Mouse (Mus musculus) neutrophil, adult 5-6 weeks (primary cell): ENCODE results near the gene Brd9. TPM values are rescaled to one million over a fixed set of nuclear protein-coding genes. Genes with fewer than 3 reads are reported as not detected.
"Not testable (repeated sequence)": the region's sequence is repeated elsewhere in the genome, so short reads cannot be mapped to it uniquely, and the experiment has no call there.

Experiments used
- ATAC-seq: fragments of 151-379, 151-347 bp; 2 replicates; pipeline ENCODE4 v1.8.0; 2017; ENCODE audit warnings: mild to moderate bottlenecking, moderate TSS enrichment; ENCODE audit not compliant: insufficient number of reproducible peaks, poor library complexity, low FRiP score, severe bottlenecking; ENCODE audit errors: extremely low read depth
- total RNA-seq: library from RNA; stranded (forward); fragments of 200-1000 nt; gene quantifications from 2 replicates; pipeline ENCODE4 v1.2.3, GENCODE M21; 2017

Brd9 gene
- total RNA-seq, 1 experiment from 2014 or later = 136 TPM

GRCm38 (mm10) chr13:73974523-73974922 lies 36.9 kb downstream of the Brd9 start:
- no peak for ATAC-seq

DNA sequence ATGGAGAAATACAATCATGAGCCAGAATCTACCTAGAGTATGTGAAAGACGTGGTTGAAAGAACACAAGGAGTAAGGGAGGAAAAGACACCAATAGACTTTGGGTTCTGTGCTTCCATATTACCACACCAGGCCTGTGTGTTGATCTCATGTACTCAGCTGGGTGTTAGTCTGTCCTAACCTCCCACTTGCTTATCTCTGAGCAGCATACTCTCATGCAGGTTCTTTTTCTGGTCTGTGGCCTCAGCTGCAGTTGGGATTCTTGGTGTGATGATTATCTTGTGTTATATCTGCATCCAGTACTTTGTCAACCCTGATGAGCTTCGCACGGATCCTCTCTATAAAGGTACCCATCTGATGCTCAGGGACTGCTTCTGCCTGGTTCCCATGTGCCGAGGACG lies 39.3 kb downstream of the Brd9 start:
- ATAC-seq = no peak

GRCm38 (mm10) chr13:73990325-73990724 lies 52.7 kb downstream of the Brd9 start:
- no peak for ATAC-seq

DNA sequence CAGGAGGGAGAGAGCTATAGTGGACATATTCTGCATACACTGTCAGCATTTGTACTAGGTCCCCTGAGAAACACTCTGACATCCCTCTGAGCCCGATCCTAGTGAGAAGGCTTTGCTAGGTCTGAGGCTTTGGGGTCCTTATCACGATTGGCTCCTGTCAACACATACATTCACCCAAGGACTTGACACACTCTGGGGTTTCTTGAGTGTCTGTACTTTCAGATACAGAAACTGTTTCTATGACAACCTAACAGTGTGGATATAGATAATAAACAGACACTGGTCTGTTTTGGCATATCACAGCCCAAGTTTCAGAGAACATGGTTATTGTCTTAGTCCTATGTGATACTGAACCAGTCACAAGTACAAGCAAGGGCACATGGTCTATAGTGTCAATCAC lies 53.1 kb downstream of the Brd9 start:
- no peak for ATAC-seq

DNA sequence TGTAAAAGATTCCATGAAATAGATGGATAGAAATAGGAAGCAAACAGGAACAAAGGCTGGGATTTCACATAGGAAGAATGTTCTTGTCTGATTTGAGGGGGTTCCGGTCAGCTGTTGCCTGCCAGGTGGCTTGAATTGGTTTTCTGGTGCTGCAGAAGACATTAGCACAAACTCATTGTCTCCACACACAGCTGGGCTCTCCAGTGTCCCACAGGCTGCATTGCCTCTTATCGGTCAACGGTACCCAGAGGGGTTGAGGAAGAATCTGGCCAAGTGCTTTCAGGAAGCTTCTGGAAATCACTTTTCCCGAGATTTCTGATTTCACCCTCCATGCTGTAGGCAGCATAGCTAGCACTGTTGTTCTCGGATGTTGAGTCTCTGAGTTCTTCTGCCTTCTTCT lies 53.7 kb downstream of the Brd9 start:
- no peak for ATAC-seq

DNA sequence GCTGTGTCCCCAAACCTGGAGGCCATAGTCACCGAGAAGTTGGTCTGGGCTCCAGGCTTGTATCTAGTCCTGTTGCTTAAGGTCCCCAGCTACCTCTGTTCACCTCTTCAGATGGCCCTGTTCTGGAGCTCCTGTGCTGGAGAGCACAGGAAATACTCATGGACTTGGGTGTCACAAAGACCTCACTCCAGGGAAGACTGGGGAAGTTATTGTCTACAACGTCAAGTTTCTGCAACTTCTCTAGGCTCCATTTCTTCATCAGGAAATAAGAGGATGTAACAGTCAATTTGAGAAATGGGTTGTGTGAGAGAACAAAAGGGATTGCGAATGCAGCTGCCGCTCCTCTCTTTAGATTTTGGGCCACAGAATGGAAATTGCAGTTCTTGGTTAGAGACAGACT lies 58.8 kb downstream of the Brd9 start:
- ATAC-seq = no peak

DNA sequence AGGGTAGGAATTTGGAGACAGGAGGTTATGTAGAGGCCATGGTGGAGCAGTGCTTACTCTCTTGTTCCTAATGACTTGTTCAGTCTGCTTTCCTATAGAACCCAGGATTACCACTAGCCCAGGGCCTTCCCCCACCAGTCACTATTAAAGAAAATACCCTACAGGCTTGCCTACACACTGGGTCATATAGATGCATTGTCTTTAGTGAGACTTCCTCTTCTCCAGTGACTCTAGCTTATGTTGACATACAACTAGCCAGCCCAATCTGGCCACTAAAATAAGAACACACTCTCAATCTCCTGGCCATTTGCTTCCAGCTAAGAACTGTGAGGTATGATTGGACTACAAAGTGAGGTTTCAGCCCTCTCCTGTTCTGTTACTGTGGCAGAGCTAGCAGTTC lies 62.9 kb downstream of the Brd9 start:
- no peak for ATAC-seq

- no peak for ATAC-seq
Observed at GRCm38 (mm10) chr13:74000961-74001360, 63.4 kb downstream of the Brd9 start.

DNA sequence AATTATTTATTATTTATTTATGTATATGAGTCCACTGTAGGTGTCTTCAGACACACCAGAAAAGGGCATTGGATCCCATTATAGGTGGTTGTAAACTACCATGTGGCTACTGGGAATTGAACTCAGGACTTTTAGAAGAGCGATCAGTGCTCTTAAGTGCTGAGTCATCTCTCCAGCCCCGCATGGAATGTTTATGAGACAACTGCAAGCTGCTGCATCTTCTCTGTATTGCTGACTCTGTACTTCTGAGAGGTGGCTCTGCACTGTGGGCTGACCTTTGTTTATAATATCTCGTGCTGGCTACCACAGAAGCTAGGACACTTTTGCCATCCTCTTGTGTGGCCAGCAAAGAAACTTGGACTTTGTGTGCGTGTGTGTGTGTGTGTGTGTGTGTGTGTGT lies 63.9 kb downstream of the Brd9 start:
- no peak for ATAC-seq

DNA sequence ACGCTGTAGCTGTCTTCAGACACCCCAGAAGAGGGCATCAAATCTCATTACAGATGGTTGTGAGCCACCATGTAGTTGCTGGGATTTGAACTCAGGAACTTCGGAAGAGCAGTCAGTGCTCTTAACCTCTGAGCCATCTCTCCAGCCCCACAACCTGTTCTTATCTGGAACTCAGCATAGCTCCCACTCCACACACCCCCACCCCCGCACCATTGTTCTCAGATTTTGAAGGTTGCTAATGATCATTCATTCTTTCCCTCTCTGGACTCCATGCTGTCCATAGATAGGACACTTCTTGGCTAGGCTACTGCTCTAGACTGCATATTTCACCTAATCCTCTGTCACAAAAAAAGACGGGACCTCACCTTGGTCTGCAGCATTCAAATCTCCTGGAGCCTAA lies 69.3 kb downstream of the Brd9 start:
- ATAC-seq = not testable (repeated sequence)

DNA sequence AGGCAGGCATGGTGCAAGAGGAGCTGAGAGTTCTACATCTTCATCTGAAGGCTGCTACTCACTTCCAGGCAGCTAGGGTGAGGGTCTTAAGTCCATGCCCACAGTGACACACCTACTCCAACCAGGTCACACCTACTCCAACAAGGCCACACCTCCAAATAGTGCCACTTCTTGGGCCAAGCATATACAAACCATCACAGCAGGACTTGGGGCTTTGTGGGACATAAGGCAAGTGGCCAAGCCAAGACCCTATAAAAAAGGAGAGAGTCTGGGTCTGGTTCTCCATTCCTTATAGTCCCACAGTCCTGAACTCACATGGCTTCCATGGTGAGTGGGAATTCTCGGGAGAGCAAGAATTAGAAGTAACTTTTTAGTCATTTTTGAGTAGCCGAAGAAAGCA lies 70.6 kb downstream of the Brd9 start:
- ATAC-seq = not testable (repeated sequence)

DNA sequence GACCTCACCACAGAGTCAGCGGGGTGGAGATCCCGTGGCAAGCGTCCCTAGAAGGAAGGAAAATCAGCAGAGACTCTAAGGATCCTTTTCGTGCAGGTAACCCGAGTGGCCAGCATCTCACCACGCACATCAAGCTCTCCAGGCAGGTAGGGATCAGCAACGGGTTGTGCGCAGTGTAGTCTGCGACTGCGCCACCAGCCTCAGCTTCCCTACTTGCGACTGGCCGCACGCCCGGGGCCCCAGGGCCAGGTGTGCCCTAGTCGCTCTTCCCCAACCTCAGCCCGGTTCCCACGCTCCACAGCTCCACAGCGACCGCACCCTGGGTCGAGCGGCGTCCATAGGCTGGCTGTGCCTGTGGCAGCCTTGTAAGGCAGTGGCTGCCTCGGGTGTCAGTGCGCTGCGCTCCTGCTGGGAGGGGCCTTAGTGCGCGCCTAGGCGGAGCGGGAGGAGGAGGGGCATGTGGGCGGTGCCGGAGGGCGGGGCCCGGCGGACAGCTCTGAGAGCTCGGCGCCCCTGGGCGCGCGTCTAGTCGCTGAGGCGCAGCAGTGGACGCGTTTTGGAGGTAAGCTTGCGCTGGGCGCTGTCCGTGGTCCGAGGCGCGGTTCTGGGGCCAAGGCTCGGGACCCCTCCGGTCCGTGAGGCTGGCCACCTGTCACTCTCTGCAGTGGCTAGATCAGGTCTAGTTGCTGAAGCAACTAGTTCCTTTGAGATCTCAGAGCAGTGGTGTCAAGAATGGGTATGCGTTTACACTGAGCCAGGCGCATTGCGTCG lies 71.5 kb downstream of the Brd9 start, which contains the start of gene Tppp:
Gene Tppp (plus strand): TSS at position 460 of the 771 bp plus-strand sequence.
- ATAC-seq = peak; percentile 82

- no peak for ATAC-seq
Observed at GRCm38 (mm10) chr13:74009791-74010614, 72.4 kb downstream of the Brd9 start.

Other genes starting within 250 kb of the Brd9 start
- gene Slc6a19, start 232.9 kb upstream of the Brd9 start, total RNA-seq = 3.1 and 3.3 TPM in 2 replicates
- gene Slc12a7, start 204.7 kb upstream of the Brd9 start, total RNA-seq = 29.8 and 46.2 TPM in 2 replicates
- 0.25 TPM in 1 of 2 replicates, not detected in the other for gene Nkd2, start 90.2 kb upstream of the Brd9 start, total RNA-seq
- gene Trip13, start within 50 bp of the Brd9 start, total RNA-seq = 1.4 and 3.1 TPM in 2 replicates
- not detected in 2 replicates for gene Zdhhc11, start 26.0 kb downstream of the Brd9 start, total RNA-seq
- 1.7 and 5.2 TPM in 2 replicates for gene Tppp, start 71.6 kb downstream of the Brd9 start, total RNA-seq
- gene Cep72, start 124.5 kb downstream of the Brd9 start, total RNA-seq = 8.1 and 9.6 TPM in 2 replicates
- gene Slc9a3, start 183.6 kb downstream of the Brd9 start, total RNA-seq = not detected in 2 replicates